Mouse (Mus musculus): Measurements from ENCODE around the gene Ccdc146.

The Ccdc146 gene

GRCm38 (mm10) chr5:21424614-21425602 is at the start of gene Ccdc146, which contains the start of gene Fam185a:
TSS of gene Ccdc146 (minus strand) at chr5:21424677.
TSS of gene Fam185a (plus strand) at chr5:21424958.
- DNase-seq (ENCODE audit: low read depth, low spot score): peak; percentile 99

GRCm38 (mm10) chr5:21468100-21468499 is 43.6 kb upstream of the Ccdc146 start:
- no peak for DNase-seq (ENCODE audit: low read depth, low spot score)

GRCm38 (mm10) chr5:21467387-21467786 is 42.9 kb upstream of the Ccdc146 start:
- no peak for DNase-seq (ENCODE audit: low read depth, low spot score)

- no peak for DNase-seq (ENCODE audit: low read depth, low spot score)
Observed at GRCm38 (mm10) chr5:21440833-21441530, 16.5 kb upstream of the Ccdc146 start.

GRCm38 (mm10) chr5:21439446-21440110 is 15.1 kb upstream of the Ccdc146 start:
- no peak for DNase-seq (ENCODE audit: low read depth, low spot score)

- no peak for DNase-seq (ENCODE audit: low read depth, low spot score)
Observed at GRCm38 (mm10) chr5:21438428-21438827, 14.0 kb upstream of the Ccdc146 start.

GRCm38 (mm10) chr5:21436471-21436975 is 12.0 kb upstream of the Ccdc146 start:
- no peak for DNase-seq (ENCODE audit: low read depth, low spot score)

GRCm38 (mm10) chr5:21434148-21434929 is 9.9 kb upstream of the Ccdc146 start:
- DNase-seq (ENCODE audit: low read depth, low spot score): no peak

GRCm38 (mm10) chr5:21426666-21427065 is 2.2 kb upstream of the Ccdc146 start:
- no peak for DNase-seq (ENCODE audit: low read depth, low spot score)

GRCm38 (mm10) chr5:21420609-21421008 is 3.9 kb downstream of the Ccdc146 start:
- peak; percentile 41 for DNase-seq (ENCODE audit: low read depth, low spot score)

GRCm38 (mm10) chr5:21418613-21419012 is 5.9 kb downstream of the Ccdc146 start:
- no peak for DNase-seq (ENCODE audit: low read depth, low spot score)

GRCm38 (mm10) chr5:21414116-21414820 is 10.2 kb downstream of the Ccdc146 start:
- DNase-seq (ENCODE audit: low read depth, low spot score): peak; percentile 82

- DNase-seq (ENCODE audit: low read depth, low spot score): no peak
Observed at GRCm38 (mm10) chr5:21413322-21413721, 11.2 kb downstream of the Ccdc146 start.

GRCm38 (mm10) chr5:21412056-21412455 is 12.4 kb downstream of the Ccdc146 start:
- no peak for DNase-seq (ENCODE audit: low read depth, low spot score)

GRCm38 (mm10) chr5:21411261-21411666 is 13.2 kb downstream of the Ccdc146 start:
- no peak for DNase-seq (ENCODE audit: low read depth, low spot score)

GRCm38 (mm10) chr5:21395205-21395840 is 29.2 kb downstream of the Ccdc146 start:
- DNase-seq (ENCODE audit: low read depth, low spot score): no peak

- no peak for DNase-seq (ENCODE audit: low read depth, low spot score)
Observed at GRCm38 (mm10) chr5:21394562-21394961, 29.9 kb downstream of the Ccdc146 start.

- no peak for DNase-seq (ENCODE audit: low read depth, low spot score)
Observed at GRCm38 (mm10) chr5:21391616-21392384, 32.7 kb downstream of the Ccdc146 start.

- no peak for DNase-seq (ENCODE audit: low read depth, low spot score)
Observed at GRCm38 (mm10) chr5:21388855-21389254, 35.6 kb downstream of the Ccdc146 start.
